Mouse (Mus musculus): ENCODE measurements around the gene Apba1. TPM values are rescaled to one million over a fixed set of nuclear protein-coding genes. Genes with fewer than 3 reads are reported as not detected.
A peak's percentile ranks its signal among the peaks of the same experiment; 100 is the strongest.

Gene Apba1
- total RNA-seq (2021), result 1 to 10 TPM; 7.3 to 7.6 TPM

DNA sequence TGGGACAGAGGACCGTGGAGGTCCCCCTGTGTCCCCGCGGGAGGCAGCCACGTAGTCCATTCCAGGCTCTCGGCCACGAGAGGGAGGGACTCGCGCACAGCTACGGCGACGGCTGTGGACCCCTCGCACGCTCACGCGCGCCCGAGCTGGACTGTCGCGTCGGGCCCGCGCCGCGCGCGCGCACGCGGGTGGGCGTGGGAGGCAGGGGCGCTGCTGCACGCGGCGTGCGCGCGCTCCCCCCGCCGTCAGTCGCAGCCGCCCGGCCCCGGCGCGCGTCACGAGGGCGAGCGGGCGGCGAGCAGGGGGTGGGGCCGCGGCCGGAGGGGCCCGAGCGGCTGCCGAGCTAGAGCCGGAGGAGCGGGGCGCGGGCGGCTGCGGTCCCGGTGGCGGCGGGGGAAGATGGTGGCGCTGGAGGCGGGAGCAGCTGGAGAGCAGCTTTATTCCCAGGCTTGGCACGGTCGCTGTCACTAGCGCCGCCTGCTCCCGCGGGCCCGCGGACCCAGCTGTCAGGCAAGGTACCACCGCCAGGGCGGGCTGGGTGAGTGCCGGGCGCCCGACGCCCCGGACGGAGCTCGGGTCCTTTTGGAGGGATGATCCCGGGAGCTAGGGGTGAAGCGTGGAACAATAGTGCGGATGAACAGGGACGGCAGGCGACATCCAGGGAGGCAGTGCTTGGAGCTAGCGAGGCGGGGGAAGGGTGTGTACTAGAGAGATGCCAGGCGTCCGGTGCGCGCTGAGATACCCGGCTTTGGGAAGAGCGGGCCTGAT is at the start of gene Apba1:
Apba1 (plus strand) TSS at position 334 of the 768 bp plus-strand sequence.
- peak; percentile 71 to 76 for DNase-seq
- intact Hi-C loops (cut with DNase I), result loop anchor here (1.0 to 10.0 kb wide), 4 partner anchors 71 to 206 kb away; partner anchors contain the start of gene Ptar1

DNA sequence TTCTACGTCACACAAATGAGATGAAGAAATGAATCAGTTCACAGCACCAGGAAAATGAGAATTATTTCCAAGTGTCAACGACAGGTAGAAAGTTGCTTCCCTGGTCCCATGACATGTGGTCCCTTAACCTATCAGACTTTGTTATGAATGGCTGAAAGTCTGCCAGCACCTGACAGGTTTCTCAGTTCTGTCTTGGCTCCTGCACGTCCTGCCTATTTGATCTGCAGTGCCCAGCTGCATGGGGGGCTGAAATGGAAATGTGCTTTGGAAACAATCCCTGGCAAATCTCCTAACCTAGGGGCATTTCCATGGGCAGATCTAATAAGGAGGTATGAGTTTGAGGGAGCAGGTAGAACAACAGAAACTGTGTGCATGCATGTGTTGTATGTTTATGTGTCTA is 12.2 kb upstream of the Apba1 start:
- no peak for DNase-seq
- intact Hi-C loops (cut with DNase I), result no loop called here

DNA sequence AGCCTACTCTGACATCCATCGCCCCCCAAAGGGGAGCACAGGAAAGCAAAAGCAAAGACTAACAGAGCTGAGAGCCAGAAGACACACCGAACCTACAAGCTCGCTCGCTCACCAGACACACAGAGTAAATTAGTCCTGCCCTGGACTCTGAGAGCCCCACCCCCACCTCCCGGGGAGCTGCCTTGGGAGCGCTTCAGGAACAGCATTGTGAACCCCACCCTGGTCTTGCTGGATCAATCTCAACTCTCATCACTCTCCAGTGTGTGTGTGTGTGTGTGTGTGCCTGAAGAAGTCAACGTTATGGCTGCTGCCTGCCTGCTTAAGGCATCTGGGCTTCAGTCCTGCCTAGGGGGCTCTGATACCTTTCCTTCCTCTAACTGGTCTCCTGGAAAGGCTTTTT is 1.7 kb upstream of the Apba1 start:
- peak; percentile 32 to 33 for DNase-seq
- intact Hi-C loops (cut with DNase I), result loop anchor here (5.0 to 10.0 kb wide), 3 partner anchors 182 to 205 kb away; no protein-coding TSS in a partner anchor

DNA sequence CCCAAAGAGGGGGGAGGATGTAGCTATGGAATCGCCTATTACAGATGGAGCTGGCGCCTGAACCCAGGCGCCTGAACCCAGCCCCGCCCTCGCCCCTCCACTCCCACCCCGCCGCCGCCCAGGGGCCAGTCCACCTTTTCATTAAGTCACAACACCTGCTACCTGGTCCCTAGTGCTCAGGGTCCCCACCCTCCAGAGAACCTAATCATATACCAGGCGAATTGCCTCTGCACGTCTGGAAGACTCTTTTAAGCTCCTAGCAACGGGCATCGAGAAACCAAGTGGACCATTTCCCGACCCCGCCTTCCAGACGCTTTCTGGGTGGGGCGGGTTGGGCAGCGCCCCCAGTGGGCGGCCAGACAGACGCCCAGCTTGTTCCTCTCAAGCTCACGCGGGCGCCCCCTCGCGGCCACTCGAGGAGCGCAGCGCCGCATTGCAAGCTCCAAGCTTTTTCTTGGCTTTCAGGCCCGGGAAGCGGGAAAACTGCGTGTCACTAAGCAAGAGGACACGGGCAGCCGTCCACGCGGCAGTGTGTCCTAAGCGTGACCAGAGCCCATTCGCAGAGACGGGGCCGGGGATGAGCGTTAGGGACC is 630 bp upstream of the Apba1 start:
- DNase-seq, result peak; percentile 95 to 97
- intact Hi-C loops (cut with DNase I), result loop anchor here (1.0 to 10.0 kb wide), 4 partner anchors 71 to 206 kb away; partner anchors contain the start of gene Ptar1

DNA sequence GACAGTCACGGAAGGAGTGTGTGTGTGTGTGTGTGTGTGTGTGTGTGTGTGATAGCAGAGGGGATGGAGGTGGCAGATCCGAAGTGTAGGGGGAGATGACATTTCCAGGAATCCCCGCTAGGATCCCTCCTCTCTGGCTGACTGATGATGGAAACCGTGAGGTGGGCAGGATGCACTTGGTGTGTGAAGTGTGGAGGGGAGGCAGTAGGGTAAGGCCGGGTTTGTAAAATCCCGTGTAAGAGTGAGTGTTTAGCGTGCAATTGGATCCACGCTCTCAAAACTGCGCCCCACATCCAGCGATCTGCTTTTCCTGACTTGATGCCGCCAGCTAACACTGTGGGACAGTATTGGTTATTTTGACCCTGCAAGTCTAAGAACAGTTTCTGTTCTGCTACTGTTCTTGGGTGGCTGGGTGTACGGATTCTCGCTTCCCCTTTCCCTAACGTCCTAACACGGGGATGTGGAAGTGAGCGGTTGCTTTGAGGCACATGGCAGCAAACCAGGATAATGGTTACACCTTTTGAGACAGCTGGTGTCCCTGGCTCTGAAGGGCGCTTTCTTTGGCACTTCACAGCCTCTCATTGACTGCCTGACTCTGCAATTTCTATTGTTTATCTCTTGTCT is 747 bp downstream of the Apba1 start:
- intact Hi-C loops (cut with DNase I), result loop anchor here (5.0 to 10.0 kb wide), 3 partner anchors 185 to 207 kb away; no protein-coding TSS in a partner anchor
- DNase-seq, result peak in 1 of 2 experiments; percentile 24

DNA sequence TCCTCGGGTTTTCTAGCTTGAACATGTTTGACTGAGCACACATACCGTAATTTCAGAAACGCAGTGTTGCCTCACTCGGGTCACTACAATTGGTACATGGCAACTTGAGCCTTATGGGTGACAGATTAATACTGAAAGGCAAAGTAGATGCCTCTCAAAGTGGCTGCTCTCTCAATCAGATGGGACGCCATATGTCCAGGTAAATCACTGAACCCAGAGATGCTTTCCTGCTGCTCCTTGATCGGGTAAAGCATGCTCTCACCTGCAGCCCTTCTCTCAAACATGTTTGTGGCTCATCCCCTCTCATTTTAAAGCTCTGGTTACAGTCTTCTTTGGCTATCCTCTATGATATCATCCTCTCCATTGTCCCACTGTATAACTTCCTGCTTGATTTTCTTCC is 4.7 kb downstream of the Apba1 start:
- intact Hi-C loops (cut with DNase I), result loop anchor here (5.0 kb wide), 1 partner anchor 39 kb away; no protein-coding TSS in a partner anchor
- no peak for DNase-seq

DNA sequence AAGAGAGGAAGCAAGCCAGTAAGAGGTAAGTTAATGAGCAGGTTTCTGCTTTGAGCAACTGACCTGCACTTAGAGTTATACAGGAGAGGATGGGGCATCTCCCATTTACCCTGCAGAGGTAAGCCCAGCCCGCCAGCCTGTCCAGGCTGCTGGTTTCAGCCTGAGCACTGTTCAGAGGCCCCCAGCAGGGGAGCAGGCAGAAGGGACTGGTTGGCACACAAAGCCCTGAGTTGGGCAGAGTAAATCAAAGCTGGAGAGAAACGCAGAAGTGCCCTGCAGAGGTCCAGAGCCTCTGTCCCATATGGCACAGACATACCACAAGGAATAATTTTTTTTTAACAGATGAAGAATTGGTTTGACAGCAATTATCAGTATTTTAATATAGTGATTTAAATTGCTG is 5.4 kb downstream of the Apba1 start:
- intact Hi-C loops (cut with DNase I), result loop anchor here (5.0 kb wide), 1 partner anchor 38 kb away; no protein-coding TSS in a partner anchor
- DNase-seq, result no peak

DNA sequence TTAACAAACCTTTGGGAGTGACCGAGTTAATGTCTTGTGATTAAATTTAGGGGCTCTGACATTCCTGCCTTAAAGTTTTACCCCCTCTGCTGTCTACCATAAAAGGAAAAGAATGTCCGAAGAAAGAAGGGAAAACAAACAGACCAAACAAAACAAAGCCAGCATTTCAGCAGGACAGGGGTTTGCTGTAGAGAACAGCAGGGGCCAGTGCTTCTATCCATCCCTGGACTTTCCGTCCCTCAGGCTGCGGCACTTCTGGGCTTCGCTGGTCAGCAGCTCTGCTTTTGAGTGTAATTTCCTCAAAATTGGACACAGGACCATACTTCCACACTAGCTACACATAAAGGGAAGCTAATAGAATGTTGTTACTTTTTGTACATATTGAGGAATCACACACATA is 10.2 kb downstream of the Apba1 start:
- DNase-seq, result no peak
- intact Hi-C loops (cut with DNase I), result no loop called here

DNA sequence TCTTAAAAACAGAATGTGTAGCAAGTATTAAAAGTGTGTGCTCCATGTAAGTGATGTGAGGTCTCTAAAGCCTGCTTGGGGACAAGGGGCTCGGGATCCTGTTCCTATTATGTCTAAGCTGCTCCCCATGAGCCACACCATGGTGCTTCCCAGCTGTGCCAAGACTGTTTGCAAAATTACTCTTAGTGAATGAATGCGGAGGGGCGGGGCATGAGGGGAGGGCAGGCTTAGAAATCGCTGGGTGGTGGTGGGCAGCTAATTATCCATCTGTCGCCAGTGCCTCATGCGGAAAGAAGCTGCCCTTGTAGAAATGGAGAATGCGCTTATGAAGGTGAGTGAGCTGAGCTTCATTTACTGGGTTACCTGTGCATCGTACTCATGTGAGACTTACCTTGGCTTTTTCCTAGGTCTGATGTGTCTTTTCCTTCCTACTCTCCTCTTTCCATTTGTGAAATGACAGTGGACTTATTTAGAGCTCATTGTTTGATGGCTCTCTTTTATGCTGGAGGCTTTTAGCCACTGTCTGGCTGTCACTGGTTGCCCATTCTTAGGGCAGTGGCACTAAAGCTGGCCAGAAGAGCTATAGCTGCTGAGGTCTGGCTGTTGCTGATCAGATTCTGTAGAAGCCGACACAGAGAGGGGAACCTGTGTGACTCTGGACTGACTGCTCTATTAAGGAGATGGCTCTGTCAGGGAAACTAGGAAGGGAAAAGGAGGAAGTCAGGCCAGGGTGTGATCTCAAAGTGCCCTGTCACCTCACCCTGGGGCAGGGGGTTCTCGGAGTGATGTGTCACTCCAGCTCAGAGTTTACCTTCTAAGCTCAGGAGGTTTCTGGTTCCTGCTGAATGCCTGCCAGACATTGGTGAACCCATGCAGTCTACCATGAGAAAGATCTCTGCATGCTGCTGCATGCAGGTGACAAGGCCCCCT is 12.1 kb downstream of the Apba1 start:
- intact Hi-C loops (cut with DNase I), result no loop called here

DNA sequence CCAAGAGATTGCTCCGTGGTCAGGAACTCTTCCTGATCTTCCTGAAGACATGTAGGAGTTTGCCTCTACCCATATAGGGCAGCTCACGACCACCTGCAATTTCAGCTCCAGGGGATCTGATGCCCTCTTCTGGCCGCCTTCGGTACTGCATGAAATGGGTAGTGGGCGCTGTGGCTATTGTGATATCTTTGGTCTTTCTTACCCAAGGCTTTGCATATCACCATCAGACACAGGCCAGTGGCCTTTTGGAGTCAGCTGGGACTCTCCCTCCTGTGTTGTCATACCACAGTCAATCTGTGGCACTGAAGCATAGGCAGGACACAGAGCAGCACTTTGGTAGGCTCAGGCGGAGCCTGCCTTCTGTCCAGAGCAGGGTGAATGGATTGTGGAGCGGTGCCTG is 13.3 kb downstream of the Apba1 start:
- intact Hi-C loops (cut with DNase I), result no loop called here
- DNase-seq, result no peak

More for the DNA sequence above, 12.1 kb downstream of the Apba1 start:
- no peak for DNase-seq

DNA sequence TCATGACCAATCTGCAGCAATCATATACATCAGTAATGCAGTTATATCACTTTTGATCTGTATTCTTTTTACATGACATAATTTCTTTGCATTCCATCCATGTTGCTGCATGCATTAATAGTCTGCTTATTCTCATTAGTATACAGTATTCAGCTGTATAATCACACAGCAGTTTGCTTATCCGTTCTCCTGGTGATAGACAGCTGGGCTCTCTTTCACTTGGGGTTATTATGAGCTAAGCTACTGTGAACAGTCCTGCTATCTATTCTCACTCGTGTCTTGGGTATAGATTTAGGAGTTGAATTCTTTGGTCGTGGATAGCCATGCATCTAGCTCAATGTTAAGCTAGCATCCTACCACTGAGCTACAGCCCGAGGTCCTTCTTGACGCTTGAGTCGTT is 16.7 kb downstream of the Apba1 start:
- intact Hi-C loops (cut with DNase I), result no loop called here
- no peak for DNase-seq

DNA sequence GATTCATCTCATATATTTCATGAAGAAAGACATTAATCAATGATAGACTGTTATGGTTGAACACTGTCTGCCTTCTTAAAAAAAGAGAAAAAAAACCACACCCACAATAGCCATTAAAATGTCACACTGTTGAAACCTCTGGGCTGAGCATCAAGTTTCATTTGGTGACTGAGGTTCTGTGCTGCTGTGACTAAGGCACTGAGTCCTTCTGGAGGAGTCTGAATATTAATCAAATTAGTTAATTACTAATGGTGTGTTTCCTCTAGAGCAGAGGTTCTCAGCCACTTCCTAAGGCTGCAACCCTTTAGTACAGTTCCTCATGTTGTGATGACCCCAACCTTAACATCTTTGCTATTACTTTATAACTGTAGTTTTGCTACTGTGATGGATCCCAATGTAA is 20.4 kb downstream of the Apba1 start:
- intact Hi-C loops (cut with DNase I), result no loop called here
- DNase-seq, result no peak

DNA sequence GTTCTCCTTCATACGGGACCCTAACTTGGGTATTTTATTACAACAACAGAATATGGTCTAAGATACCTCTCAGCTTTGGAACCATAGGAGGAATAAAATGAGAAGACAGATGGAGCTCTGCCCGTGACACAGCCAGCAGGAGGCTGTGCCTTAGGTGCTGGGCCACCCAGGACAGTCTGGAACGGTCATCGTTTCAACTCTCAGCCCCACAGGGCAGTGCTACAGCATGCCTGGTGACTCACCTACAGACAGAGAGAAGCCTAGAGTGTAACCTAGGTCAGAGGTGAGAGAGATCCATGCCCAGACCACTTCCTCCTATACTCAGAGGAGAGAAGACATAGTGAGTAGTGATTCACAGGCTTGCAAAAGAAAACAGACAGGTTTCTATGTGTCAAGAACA is 21.4 kb downstream of the Apba1 start:
- intact Hi-C loops (cut with DNase I), result no loop called here
- no peak for DNase-seq

DNA sequence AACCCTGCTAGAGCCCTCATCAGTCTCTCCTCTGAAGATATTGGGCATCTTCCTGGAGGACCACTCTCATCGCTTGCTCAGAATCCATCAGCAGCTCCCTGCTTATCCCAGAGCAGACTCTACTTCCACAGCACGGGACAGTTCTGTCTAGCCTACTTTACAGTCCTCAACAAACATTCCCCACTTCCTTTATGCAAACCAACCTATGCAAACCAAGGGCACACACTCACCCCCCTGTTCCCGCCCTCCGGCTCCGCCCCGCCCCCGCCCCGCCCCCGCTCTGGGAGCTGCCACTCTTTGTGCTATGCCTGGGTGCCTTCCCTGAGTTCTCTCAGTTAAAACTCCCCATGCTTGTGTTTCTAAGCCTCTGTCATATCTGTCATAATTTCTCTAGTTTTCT is 23.3 kb downstream of the Apba1 start:
- intact Hi-C loops (cut with DNase I), result no loop called here
- no peak for DNase-seq

DNA sequence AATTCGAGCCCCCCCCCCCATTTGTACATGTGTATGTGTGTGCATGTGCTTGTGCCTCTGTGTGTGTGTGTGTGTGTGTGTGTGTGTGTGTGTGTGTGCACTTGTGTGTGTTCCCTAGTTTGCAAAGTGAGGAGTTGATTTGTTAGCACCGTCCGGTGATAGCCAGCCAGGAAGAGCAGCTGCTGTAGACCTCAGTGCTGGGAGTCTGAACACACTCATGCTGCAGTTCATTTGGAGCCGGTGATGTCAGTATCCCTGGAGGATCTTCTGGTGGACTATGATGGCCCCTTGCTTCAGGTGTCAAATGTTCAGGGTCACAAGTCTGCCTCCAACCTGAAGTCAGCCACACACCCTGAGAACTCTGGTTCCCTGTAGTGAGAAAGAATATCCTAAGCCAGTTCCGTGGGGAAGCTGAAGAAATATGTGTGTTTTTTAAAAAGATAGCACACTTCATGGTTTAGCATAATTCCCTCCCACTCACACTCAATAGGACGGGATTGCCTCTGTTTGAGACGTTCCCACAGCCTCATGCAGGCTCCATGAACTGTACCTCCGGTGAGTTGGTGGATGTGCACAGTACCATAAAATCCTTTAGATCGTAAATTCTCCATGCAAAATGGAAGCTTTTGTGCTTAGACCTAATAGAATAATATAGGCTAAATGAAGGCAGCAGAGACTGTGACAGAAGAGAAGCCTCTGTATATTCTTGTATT is 29.9 kb downstream of the Apba1 start:
- intact Hi-C loops (cut with DNase I), result no loop called here
- DNase-seq, result no peak

DNA sequence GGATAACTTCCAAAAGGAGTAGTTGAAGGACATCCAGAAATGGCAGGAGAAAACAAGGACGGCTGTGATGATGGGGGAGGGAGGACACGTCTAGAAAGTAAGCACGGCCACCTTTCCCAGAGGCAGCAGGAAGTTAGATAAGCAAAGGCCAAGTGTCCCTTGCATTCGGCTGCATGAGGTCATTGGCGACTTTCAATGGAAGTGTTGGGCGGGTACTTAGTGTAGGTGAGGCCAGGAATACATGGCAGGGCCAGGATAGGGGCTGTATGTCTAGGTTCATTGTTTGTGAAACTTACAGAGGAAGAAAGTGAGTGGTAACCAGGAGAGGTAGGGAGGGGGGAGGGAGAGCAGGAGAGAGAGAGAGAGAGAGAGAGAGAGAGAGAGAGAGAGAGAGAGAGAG is 33.0 kb downstream of the Apba1 start:
- DNase-seq, result peak; percentile 29 to 30

DNA sequence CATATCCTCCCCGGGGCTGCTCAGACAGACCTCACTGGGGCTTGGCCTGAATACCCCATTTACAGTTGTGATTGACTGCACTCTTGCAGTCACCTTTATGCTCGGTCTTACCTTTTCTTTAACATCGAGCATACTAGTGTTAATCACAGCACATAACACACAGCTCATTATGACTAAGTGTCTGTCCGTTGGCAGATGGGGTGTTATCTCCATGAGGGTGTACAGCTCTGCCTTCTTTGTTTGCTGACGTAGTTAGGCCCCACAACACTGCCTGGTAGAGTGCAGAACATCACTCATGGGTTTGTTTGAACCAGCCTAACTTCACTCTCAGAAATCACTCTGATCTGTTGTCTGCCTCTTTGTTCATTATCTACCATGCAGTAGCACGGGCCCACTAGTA is 33.9 kb downstream of the Apba1 start:
- no peak for DNase-seq
- intact Hi-C loops (cut with DNase I), result no loop called here

More for the DNA sequence above, 33.0 kb downstream of the Apba1 start:
- intact Hi-C loops (cut with DNase I), result no loop called here

DNA sequence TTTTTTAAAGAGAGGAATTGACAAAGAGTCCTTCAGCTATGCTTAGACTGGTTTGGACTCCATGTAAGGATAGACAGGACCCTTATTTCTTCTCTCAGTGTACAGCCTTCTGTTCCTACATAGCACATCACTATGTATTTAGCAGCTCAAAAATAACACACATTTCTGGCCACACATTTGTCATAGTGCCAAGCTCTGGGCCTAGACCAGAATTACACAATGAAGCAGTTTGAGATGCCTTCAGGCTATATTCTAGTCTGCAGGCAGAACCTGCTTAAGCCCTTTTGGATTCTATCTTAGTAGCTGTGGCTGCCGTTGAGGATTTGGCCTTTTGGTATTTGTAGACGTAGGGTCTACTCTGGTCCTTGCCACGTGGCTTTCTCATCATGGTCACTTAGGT is 35.8 kb downstream of the Apba1 start:
- DNase-seq, result no peak
- intact Hi-C loops (cut with DNase I), result no loop called here

DNA sequence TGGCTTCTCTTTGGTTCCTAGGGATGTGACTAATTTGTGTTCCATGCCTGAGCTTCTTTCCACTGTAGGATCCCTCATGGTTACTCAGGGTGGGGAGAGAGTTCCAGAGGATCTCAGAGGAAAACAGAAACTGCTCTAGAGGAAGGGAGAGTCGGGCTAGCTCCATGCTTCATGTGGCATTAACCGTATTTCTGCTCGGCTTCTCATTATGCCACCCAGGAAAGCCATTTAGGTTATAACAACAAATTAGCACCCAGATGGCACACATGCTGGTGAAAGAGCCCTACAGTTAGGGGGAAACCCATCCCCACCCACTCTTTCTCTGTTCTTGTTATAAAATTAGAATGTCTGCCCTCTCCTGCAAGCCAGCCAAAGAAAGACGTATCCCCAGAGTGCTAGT is 36.5 kb downstream of the Apba1 start:
- intact Hi-C loops (cut with DNase I), result no loop called here
- DNase-seq, result no peak

DNA sequence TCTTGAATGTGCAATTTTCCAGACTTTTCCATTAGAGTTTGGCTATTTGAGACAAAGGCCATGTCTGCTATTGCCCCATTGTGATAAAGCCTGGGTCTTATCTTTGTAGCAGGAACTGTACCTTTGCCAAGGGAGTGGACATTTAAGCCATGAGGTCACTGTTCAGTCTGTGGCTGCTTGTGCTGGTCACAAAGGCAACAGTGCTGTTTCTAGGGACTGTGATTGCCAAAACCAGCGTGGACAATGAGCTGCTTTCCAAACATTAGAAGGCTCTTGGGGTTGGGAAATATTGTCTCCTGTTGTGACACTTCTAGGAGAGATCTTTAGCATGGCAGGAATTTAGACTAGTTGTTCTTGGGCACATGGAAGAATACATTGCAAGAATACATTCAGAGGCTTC is 42.5 kb downstream of the Apba1 start:
- DNase-seq, result peak; percentile 67 to 74
- intact Hi-C loops (cut with DNase I), result loop anchor here (5.0 kb wide), 1 partner anchor 39 kb away; no protein-coding TSS in a partner anchor
